Mouse (Mus musculus) adrenal gland (tissue): ENCODE data around the gene Prps2.
"Not testable (repeated sequence)": the region's sequence is repeated elsewhere in the genome, so short reads cannot be mapped to it uniquely, and the experiment has no call there.

Source experiments
- intact Hi-C: fragments of 180-260 bp; cut with DNase I; formaldehyde crosslinking; loops from one replicate; pipeline ENCODE4 v1.15.1; 2025

Gene Prps2

GRCm38 (mm10) chrX:167329098-167329497 lies 53.5 kb downstream of the Prps2 start:
- intact Hi-C loops: no loop called here

GRCm38 (mm10) chrX:167328519-167328918 lies 54.0 kb downstream of the Prps2 start:
- intact Hi-C loops: no loop called here

GRCm38 (mm10) chrX:167323742-167324141 lies 58.8 kb downstream of the Prps2 start:
- intact Hi-C loops: no loop called here

- intact Hi-C loops: no loop called here
Observed at GRCm38 (mm10) chrX:167321233-167321806, 61.2 kb downstream of the Prps2 start.

DNA sequence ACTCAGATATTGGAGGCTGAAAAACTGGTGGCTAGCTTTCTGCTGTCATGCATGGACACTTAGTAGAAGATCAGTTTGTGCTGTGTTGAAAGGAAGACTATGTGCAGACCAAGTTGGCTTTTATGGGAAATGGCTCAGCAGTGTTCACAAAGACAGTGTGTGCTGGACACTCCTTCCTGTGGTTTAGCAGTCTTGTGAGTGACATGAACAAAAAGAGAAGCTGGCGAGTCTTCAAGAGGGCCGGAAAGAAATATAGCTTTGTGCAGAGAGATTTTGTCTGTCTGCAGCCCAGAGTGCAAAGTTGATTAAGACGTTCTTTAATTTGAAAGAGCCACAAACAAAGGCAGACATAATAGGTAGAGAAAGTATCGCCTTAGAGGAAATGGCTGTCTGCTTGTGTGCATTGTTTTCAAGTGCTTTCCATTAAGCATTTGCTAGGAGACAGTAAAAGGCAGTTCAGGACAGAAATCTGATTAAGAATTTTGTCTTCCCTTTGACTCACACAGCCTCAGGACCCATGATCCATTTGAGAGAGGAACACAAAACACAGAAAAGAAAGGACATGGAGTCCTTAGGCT lies 63.6 kb downstream of the Prps2 start:
- intact Hi-C loops: no loop called here

DNA sequence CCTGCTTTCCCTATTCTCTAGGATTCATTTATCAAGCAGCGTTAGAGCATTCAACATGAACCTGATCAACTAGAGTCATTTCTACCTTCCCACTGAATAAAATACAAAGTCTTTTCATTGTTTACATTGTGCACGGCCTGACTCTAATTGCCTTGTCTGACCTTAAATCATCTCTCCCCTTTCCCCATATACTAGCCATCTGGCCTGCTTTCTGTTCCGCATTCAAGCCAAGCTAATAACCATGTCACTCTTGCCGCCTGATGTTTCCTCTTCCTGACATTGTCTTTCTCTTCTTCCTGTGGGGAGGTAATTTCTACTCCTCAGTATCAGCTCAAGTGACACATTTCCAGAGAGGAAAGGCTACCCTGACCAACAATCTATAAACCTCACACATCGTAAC lies 66.8 kb downstream of the Prps2 start:
- intact Hi-C loops: no loop called here

GRCm38 (mm10) chrX:167315093-167315726 lies 67.3 kb downstream of the Prps2 start:
- intact Hi-C loops: no loop called here

DNA sequence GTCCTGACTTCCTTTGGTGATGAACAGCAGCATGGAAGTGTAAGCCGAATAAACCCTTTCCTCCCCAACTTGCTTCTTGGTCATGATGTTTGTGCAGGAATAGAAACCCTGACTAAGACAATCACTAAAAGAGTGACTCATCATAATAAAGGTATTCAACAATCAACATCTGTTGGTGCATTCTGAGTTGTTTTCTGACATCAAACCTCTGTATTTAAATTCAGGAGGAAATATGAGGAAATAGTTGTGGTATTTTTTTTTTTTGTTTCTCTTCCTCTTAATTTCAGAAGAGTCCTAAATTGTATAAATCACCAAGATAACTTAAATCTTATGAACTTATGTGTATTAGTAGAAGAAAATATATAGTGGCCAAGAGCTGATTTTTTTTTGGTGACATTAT lies 80.5 kb downstream of the Prps2 start:
- intact Hi-C loops: not testable (repeated sequence)
